Mouse (Mus musculus): ENCODE results near the gene Frs3.

Gene Frs3

DNA sequence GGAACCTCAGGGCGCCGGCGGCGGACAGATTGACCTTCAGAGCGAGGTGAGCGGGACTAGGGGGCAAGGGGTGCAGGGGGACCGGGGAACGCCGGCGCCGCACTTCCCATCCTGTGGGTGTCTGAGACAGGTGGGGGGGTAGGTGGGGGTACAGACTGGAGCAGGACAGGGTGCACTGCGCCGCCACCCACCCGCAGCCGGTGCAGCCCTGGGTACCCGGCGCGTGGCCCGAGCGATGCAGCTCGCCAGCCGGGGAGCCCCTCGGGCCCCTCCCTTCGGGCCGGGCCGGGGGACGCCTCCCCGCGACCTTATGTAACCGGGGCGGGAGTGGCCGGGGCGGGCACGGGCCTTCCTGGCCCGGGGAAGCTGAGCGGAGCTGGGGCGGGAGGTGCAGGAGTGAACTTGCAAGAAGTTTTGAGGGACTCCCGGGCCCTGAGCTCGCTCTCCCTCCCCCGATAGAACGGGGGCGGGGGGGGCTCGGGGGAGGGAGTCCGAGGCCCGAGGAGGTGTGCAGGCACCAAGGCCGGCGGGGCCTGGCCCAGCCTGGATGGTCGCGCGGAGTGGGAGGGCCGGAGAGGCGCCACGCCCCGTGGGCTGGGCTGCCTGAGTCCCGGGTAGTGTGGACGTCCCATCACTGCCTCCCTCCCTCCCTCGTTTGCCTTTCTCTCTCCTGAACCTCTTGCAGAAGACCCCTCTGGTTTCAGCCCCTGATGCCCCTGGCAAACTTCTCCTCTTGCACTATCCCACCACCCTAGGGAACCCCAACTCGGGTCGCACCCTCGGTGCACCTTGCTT is 48.6 kb downstream of the Frs3 start:
- DNase-seq = peak; percentile 69 to 72

DNA sequence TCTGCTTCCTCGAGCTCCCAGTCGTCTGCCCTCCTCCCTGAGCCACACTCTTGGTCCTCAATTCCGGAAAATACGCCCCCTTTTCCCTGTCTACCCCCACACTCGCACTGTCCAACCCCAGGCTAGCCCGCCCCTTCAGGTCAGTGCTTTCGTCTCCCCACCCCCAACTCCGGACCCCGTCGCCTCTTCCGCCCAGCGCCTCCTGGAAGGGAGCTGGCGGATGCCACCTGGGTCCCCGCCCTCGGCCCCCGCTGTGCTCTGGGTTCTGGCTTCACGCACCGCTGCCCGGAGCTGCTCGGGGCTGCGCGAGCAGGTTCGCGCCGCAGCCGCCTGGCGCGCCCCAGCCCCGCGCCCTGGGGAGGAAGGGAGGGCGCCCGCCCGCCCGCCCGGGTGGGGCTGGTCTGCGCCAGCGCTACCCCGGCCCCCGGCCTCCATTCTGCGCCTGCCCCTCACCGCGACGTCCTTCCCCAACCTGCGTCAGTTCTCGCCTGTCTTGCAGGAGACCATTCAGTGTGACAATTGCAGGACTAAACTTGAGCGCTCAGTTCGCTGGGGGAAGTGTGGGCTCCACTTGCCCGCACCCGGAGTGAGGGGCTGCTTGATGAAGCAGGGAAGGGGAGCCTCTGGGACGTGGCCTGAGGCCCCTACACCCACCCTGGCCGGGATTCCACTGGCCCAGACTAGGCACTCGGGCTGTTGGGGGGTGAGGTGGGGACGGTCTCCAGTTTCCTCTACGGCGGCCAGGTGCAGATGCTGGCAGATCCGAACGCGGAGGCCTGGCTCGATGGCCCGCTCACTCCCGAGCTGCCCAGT is 49.4 kb downstream of the Frs3 start:
- peak; percentile 56 to 66 for DNase-seq

DNA sequence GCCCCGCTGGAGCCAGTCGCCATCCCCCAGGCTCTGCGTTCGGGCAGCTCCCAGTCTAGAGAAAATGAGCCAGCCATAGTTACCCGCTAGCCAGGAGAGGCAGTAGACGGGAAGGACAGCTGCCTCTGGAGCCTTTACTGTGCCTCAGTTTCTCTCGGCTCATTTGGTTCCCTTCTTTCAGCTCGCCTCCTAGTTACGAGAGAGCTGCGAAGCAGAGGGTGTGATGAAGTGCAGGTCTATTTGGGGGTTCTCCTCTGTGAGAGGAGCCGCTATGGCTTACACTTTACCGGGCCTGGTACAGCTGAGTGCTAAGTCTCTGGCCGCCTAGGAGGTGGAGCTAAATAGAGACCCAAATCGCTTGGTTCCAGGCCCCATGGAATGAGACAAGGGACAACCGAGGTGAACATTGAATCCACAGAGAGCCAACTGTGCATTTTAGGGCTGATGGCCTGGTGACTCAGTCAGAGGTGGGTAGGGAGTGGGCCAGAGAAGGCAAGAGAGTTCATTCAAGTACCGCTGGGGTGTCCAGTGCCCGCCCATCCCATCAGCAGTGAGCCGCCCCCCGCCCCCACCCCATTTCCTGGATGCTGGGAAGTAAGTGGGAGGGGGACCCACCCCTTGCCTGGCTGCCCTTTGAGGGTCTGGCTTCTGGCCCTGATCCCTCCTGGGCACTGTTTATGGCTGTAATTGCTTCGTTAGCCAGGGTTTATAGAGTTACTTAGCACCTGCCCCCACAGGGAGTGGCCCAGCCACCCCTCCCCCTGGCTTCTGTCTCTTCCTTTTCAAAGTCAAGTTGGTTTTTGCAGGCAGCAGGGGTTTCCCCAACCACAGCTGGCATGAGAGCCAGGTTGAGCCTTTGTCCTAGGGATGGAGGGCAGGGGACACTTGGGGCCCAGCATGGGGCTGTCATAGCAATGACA is 50.3 kb downstream of the Frs3 start:
- DNase-seq = peak; percentile 22 to 57

DNA sequence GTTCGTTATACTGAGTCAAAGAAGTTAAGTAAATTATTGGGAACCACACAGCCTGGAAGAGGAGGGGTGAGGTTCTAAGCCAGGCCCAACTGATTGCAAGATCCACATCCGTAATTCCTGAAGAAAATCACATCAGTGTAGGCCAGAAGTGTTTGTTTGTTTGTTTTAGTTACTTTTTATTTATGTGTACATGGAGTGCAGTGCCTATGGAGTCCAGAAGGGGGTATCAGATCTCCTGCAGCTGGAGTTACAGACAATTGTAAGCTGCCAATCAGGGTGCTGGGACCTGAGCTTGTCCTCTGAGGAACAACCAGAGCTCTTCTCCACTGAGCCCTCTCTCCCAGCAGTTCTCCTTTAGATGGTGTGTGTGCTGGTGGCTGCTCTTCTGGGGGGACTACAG is 51.4 kb downstream of the Frs3 start:
- no peak for DNase-seq

DNA sequence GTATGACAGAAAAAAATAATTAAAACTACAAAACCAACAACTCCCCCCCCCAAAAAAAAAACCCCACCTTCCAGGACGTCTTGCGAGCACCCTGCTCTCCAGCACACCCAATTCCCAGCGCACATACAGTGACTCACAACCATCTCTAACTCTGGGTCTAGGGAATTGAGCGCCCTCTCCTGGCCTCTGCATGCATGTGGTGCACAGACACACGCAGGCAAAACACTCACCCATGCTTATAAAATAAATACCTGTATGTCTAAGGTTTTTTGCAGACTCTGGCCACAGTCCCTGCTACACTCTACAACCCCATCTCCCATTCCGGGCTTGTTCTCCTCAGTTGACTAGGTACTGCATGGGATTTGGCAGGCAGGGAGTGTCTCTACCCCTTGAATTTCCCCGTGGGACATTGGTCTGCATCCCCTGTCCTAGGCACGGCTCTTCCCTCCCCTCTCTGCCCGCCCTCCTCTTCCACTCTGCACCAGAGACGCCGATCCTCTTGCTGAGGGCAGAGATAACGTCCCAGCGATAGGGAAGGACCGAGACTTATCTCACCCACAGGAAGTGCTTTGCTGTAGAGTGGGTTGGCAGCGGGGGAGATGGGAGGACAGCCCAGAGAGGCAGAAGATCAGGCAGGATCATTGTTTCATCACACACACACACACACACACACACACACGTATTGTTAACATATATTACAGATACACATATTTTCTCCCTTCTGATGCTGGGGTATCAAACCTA is 54.3 kb downstream of the Frs3 start:
- DNase-seq = no peak

DNA sequence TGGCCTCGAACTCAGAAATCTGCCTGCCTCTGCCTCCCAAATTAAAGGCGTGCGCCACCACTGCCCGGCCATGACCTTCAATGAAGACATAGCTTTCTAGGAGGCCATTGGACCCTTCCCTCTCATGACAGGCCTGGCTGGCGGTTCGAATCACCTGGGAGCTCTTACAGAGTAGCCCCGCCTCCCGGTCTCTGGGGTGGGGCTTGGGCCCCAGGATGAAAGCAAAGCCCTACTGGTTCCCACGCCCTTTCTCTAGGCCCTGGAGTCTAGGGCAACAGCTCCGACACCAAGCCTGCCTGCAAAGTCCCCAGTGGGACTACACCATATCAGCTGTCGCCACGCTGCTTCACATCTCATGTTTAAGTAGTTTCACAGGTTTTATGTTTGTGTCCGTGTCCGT is 55.3 kb downstream of the Frs3 start:
- DNase-seq = no peak

DNA sequence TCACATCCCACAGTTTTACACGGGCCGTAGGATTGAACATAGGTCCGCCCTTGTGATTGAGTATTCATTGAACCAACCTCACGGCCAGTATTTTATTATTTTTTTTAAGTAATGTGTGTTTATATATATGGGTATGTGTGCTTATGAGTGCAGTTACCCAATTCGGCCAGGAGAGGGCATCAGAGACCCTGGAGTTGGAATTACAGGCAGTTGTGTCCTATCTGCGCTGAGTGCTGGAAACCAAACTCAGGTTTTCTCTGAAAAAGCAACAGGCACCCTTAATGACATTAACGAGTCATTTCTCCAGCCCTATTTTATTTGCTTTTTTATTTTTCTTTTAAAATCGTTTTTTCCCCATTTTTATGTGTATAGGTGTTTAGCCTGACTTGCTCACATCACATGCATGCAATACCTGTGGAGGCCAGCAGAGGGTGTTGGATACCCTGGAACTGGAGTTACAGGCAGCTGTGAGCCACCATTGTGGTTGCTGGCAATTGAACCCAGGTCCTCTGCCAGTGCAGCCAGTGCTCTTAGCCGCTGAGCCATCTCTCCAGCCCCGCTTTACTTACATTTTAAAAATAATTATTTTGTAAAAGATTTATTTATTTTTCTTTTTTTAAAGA is 56.0 kb downstream of the Frs3 start:
- no peak for DNase-seq

DNA sequence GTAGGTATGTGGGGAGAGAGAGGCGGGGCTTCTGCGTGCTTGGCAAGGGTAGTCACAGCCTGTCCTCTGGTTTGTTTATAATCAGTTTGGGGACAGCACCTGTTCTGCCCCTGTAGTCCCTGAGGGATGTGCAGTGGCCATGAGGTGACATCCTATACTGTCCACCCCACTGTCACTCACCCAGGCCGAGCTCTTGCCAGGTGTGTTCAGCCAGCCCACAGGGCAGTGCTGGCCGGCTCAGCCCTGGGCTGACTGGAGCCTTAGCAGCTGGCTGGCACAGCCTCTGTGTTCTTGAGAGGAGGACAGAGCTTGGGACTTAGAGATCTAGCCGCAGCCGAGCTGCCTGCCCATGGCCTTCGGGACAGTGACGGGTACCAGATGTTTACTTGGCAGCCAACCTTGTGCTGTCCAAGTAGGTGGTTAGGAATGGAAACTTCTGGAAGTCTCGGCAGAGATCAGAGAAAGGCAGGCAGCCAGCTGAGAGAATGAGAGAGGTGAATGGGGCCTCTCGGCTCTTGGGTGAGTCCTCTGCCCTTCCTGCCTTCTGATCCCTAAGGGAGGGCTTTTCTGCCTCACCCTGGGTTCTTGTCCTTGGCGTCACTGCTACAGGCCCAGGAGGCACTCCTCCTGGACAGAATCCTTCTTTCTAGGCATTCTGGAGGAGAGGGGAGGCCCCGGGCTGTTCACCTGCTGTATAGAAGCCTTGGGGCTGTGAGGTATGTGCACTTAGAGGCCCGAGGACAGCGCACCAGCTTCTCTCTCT is 60.1 kb downstream of the Frs3 start:
- DNase-seq = no peak

DNA sequence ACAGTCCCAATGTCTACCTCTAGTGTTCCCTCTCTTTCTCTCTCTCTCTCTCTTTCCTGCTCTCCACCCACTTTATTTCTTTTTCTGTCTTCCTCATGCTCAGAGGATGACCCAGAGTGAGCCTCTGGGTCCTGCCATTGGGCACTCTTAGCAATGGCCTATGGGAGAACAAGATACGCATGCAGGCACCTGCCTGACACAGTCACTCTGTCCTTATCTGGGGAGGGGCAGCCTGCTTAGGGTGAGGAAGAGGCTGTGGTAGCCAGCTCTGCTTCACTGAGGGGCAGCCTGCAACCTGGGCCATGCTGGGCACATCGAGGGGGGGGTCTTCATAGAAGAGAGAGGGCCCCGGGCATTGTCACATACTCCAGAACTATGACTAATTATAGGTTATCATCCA is 60.8 kb downstream of the Frs3 start:
- DNase-seq = no peak

DNA sequence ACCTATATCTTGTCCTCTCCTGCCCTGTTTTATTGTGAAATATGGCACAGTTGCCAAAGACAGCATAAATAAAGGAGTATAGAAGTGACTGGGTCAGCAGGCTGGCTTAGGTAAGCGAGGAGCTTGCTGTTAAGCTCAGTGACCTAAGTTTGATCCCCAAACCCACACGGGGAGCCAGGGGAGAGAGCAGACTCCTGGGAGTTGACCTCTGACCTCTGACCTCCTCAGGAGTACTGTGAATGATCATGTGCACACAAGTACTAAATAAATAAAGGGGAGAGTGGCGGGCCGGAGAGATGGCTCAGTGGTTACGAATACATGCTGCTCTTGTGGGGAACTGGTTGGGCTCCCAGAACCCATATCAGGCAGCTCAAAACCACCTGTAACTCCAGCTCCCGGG is 61.3 kb downstream of the Frs3 start:
- DNase-seq = no peak

DNA sequence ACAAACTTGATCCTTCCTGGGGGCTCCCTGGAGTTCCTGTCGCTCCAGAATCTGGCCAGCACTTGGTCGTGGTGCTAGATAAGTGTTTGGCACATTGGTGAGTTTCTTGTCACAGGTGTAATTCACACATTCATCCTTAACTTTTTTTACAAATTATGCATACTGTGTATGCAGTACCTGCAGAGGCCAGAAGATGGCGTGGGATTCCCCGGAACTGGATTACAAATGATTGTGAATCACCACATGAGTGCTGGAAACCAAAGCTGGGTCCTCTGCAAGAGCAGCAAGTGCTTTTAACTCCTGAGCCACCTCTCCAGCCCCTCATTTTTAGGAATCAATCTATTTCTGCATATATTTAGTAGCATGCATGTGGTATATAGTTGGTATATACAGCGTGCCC is 63.0 kb downstream of the Frs3 start:
- DNase-seq = no peak

DNA sequence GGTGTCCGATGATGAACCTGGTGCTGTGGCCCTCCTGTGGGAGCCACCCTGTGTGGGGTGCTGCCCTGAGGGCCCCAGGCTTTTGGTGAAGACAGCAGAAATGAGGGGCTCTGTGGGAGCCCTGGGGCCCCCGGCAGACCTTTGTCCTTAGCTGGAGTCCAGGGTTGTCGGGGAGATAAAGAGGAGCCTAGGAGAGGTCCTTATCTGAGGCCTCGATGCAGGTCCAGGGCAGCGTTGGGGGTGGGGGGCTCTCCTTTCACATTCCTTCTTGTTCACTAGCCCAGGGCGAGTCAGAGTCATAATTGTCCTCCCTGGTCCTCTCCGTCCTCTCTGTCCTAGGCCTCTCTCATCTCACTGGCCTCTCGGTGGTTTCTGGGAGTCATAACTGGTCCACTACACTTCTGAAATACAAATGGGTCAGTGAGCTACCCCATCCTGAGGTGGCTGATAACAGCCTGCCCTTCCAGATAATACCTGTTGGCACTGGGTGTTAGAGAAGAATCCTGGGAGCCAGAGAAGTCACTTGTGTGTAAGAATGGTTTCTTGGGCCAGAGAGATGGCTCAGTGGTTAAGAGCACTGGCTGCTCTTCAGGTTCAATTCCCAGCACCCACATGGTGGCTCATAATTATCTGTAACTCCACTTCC is 64.4 kb downstream of the Frs3 start:
- DNase-seq = no peak

Data from thymus, adult 18-20 months (tissue).